9 mouse cellular contexts compared by ENCODE assay signal in genomic region chr5:122209591-122210368, GRCm38 (mm10). TPM values are rescaled to one million over a fixed set of nuclear protein-coding genes. Genes with fewer than 3 reads are reported as not detected.
A peak's percentile ranks its signal among the peaks of the same experiment; 100 is the strongest.
DNase-seq lines count a peak whose midpoint lies in the region; ATAC-seq and TF ChIP-seq lines count a peak whose summit lies in the region.
"Had no signal": no experiment of that assay in that cellular context is flagged by ENCODE, and none has a peak within 500 bp of the region (broad histone marks: within the 10 kb centered on the region; RNA-seq: fewer than 3 reads in every experiment).

No protein-coding gene starts in this region.

- H3K4me1 ChIP-seq in embryonic facial prominence, embryonic 15.5 days = peaks cover 15% of the 10 kb centered on the region
- peaks cover 8% of the 10 kb centered on the region for H3K4me1 ChIP-seq in heart, embryonic 16.5 days (ENCODE audit: control insufficient read depth, insufficient read depth, low read length)
- 0 out of 2 replicates have a peak, but pooled peaks cover 3% of the 10 kb centered on the region for H3K4me1 ChIP-seq in kidney, postnatal 0 days (replicated peaks; ENCODE audit: insufficient read depth, low read length)

- no peak overlapping the region for H3K9ac ChIP-seq in embryonic facial prominence, embryonic 15.5 days
- peak overlapping the region; percentile 62 for H3K9ac ChIP-seq in heart, embryonic 16.5 days (ENCODE audit: low read length)
- peak overlapping the region; percentile 48; the same call in 1 of the 2 replicates for H3K9ac ChIP-seq in kidney, postnatal 0 days (ENCODE audit: low read depth, low read length)

- peak overlapping the region; percentile 48; the same call in 1 of the 2 replicates for H3K27ac ChIP-seq in embryonic facial prominence, embryonic 15.5 days (replicated peaks)
- H3K27ac ChIP-seq in heart, embryonic 16.5 days (ENCODE audit: low read length) = peak overlapping the region; percentile 11; the same call in 1 of the 2 replicates
- H3K27ac ChIP-seq in kidney, postnatal 0 days = peak overlapping the region; percentile 68

- H3K4me3 ChIP-seq in embryonic facial prominence, embryonic 15.5 days (replicated peaks) = peak overlapping the region; percentile 42
- H3K4me3 ChIP-seq in heart, embryonic 16.5 days (ENCODE audit: low read length) = peak overlapping the region; percentile 42
- peak overlapping the region; percentile 33 for H3K4me3 ChIP-seq in kidney, postnatal 0 days (replicated peaks; ENCODE audit: low read depth, low read length)

- WGBS in embryonic facial prominence, embryonic 15.5 days = 4% methylated on average over 21 of the region's 21 CpGs
- 9% methylated on average over 21 of the region's 21 CpGs for WGBS in heart, embryonic 16.5 days
- 5% methylated on average over 17 of the region's 21 CpGs for WGBS in kidney, postnatal 0 days

- peak overlapping the region; percentile 63 for H3K4me2 ChIP-seq in embryonic facial prominence, embryonic 15.5 days (replicated peaks)
- peak overlapping the region; percentile 63 for H3K4me2 ChIP-seq in heart, embryonic 16.5 days (ENCODE audit: low read depth, low read length)
- peak overlapping the region; percentile 62 for H3K4me2 ChIP-seq in kidney, postnatal 0 days (ENCODE audit: low read length)

- TF ChIP-seq CTCF in kidney, postnatal 0 days (IDR thresholded peaks at IDR 0.05; ENCODE audit: low read depth) = peak; percentile 16; the same call in 1 of the 2 replicates

- ATAC-seq in embryonic facial prominence, embryonic 15.5 days (ENCODE audit: insufficient number of reproducible peaks, low FRiP score, low TSS enrichment, low read depth) = peak; percentile 77
- ATAC-seq in heart, embryonic 16.5 days (replicated peaks; ENCODE audit: extremely low read depth, insufficient read depth, low FRiP score) = peak; percentile 77
- peak; percentile 76 for ATAC-seq in kidney, postnatal 0 days (replicated peaks; ENCODE audit: low FRiP score, low read depth)

- DNase-seq in layer of hippocampus, postnatal 36 days = peak; percentile 26 to 28
- DNase-seq in layer of hippocampus, adult 8-10 months (ENCODE audit: low spot score in 2 of 2) = no peak
- DNase-seq in kidney, postnatal 0 days (ENCODE audit: low spot score) = peak; percentile 93
- DNase-seq in lung, postnatal 4 days = peak; percentile 64 to 68
- DNase-seq in retina, postnatal 1 day = peak; percentile 68
- DNase-seq in cerebellum, adult 9-10 months = no peak

- no peaks in the 10 kb centered on the region for H3K36me3 ChIP-seq in embryonic facial prominence, embryonic 15.5 days
- H3K36me3 ChIP-seq in heart, embryonic 16.5 days (ENCODE audit: control insufficient read depth, insufficient read depth) = no peaks in the 10 kb centered on the region
- no peaks in the 10 kb centered on the region for H3K36me3 ChIP-seq in kidney, postnatal 0 days (ENCODE audit: insufficient read depth, low read length)
- H3K36me3 ChIP-seq: G1E had no signal

- no peaks in the 10 kb centered on the region for H3K27me3 ChIP-seq in embryonic facial prominence, embryonic 15.5 days
- H3K27me3 ChIP-seq in heart, embryonic 16.5 days (ENCODE audit: control insufficient read depth, insufficient read depth, low read length) = no peaks in the 10 kb centered on the region
- H3K27me3 ChIP-seq in kidney, postnatal 0 days (ENCODE audit: insufficient read depth, low read length) = no peaks in the 10 kb centered on the region

- no peaks in the 10 kb centered on the region for H3K9me3 ChIP-seq in embryonic facial prominence, embryonic 15.5 days (replicated peaks)
- no peaks in the 10 kb centered on the region for H3K9me3 ChIP-seq in heart, embryonic 16.5 days (replicated peaks; ENCODE audit: control insufficient read depth, low read length)
- no peaks in the 10 kb centered on the region for H3K9me3 ChIP-seq in kidney, postnatal 0 days (replicated peaks; ENCODE audit: low read length)
- H3K9me3 ChIP-seq: G1E had no signal

RNA-seq across cellular contexts. Expression of gene Hvcn1, which starts 3.2 kb away (rescaled TPM):
- 1 to 10 TPM; 2.4 to 3.3 TPM for total RNA-seq in layer of hippocampus, postnatal 36 days (2021)
- total RNA-seq in layer of hippocampus, adult 8-10 months (2022) = 10 to 100 TPM in 2 of 4 experiments, 1 to 10 TPM in 2; 2.1 to 22.9 (median 8.2) TPM
- polyA plus RNA-seq in embryonic facial prominence, embryonic 15.5 days (2015; fragmentation: Nextera tagmentation; extraction: Ambion mirVana) = 9.8 and 10.3 TPM in 2 replicates
- 3.8 and 5.7 TPM in 2 replicates for polyA plus RNA-seq in heart, embryonic 16.5 days (2015; fragmentation: Nextera tagmentation; extraction: Ambion mirVana)
- polyA plus RNA-seq in kidney, postnatal 0 days (2015; fragmentation: Nextera tagmentation; extraction: Ambion mirVana) = 12.2 and 13.5 TPM in 2 replicates

RNA-seq across cellular contexts. Expression of gene Ppp1cc, which starts 51.7 kb away (rescaled TPM):
- 100 to 1,000 TPM; 223 to 225 TPM for total RNA-seq in layer of hippocampus, postnatal 36 days (2021)
- total RNA-seq in layer of hippocampus, adult 8-10 months (2022) = 100 to 1,000 TPM; 165 to 238 (median 203) TPM
- polyA plus RNA-seq in embryonic facial prominence, embryonic 15.5 days (2015; fragmentation: Nextera tagmentation; extraction: Ambion mirVana) = 235 and 238 TPM in 2 replicates
- 237 and 248 TPM in 2 replicates for polyA plus RNA-seq in heart, embryonic 16.5 days (2015; fragmentation: Nextera tagmentation; extraction: Ambion mirVana)
- 203 and 220 TPM in 2 replicates for polyA plus RNA-seq in kidney, postnatal 0 days (2015; fragmentation: Nextera tagmentation; extraction: Ambion mirVana)

RNA-seq across cellular contexts. Expression of gene Tctn1, which starts 54.5 kb away (rescaled TPM):
- total RNA-seq in layer of hippocampus, postnatal 36 days (2021) = 10 to 100 TPM; 11.5 to 14.5 TPM
- 10 to 100 TPM; 14.7 to 17.7 (median 16.1) TPM for total RNA-seq in layer of hippocampus, adult 8-10 months (2022)
- polyA plus RNA-seq in embryonic facial prominence, embryonic 15.5 days (2015; fragmentation: Nextera tagmentation; extraction: Ambion mirVana) = 6.9 and 7.5 TPM in 2 replicates
- polyA plus RNA-seq in heart, embryonic 16.5 days (2015; fragmentation: Nextera tagmentation; extraction: Ambion mirVana) = 2.9 and 3.2 TPM in 2 replicates
- polyA plus RNA-seq in kidney, postnatal 0 days (2015; fragmentation: Nextera tagmentation; extraction: Ambion mirVana) = 5.2 and 6.6 TPM in 2 replicates

Comparison
In these comparisons a context has a peak if more than half of its experiments do, and no peak if none do; other contexts are left out.
1. DNase-seq: peak in layer of hippocampus, postnatal 36 days (2 of 2), kidney, postnatal 0 days (single experiment), lung, postnatal 4 days (2 of 2) and retina, postnatal 1 day (single experiment); none in layer of hippocampus, adult 8-10 months (0 of 2) and cerebellum, adult 9-10 months (single experiment).
2. H3K27ac ChIP-seq: peak in every context shown above with its lines; median percentile 68 in kidney, postnatal 0 days; 48 in embryonic facial prominence, embryonic 15.5 days; 11 in heart, embryonic 16.5 days.
3. Peak in every context shown above with its lines, with median percentiles within 50 percentile points of each other: ATAC-seq, H3K4me2 ChIP-seq and H3K4me3 ChIP-seq.